Mouse (Mus musculus) left cerebral cortex, adult 8-10 months (tissue): Measurements from ENCODE around the gene Pcp4l1. TPM values are rescaled to one million over a fixed set of nuclear protein-coding genes. Genes with fewer than 3 reads are reported as not detected.
"Not testable (repeated sequence)": the region's sequence is repeated elsewhere in the genome, so short reads cannot be mapped to it uniquely, and the experiment has no call there.

Experiments
- DNase-seq, 2 experiments: peaks; one replicate each; pipeline ENCODE4 v3.0.0; 2022; ENCODE audit warnings: low spot score in 2 of 2
- total RNA-seq, 4 experiments: library from RNA; stranded (reverse); gene quantifications; 2 replicates each; pipeline ENCODE4 v1.2.4; 2022

The Pcp4l1 gene
- 100 to 1,000 TPM; 165 to 185 (median 176) TPM for total RNA-seq

DNA sequence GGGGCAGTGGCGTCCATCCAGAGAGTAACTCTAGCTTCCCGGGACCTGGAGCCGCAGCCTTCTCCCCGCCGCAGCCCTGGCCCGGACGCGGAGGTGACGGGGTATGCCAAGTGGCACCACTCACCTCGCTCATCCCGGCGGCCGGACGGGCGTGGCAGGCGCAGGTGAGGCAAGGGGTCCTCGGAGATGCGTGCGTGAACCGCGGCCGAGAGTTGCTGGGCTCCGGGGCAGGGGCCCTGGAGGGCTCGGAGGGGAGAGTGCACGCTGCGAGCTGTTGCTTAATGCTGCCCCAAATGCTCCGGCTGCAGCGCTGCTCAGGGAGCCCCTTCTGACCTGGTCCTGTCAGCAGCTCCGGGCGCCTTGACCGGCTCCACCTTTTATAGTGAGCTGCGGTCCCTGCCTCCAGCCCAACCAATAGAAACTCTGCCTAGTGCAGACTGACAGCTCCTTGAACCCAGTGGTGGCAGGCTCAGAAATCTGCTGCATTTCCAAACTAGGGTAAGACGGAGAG, at the start of gene Pcp4l1:
Gene Pcp4l1 (minus strand): TSS at position 382 of the 511 bp plus-strand sequence.
- DNase-seq: peak in 1 of 2 experiments; percentile 56

DNA sequence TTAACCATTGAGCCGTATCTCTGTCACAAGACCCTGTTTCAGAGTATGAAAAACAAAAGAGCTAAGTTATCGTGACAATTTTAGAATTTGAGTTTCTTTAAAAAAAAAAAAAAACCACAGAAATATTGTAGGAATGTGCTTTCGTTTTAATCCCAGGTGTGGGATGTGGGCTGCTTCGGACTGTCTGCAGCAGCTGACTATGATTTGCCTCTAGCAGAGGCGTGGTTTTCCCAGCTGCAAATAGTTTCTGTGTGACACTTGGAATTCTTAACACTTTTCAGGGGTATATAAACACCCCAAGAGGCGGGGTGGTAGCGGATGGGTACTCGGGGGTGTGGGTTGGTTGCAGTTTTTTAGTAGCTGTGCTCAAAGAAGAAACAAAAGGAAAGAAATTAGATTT, 49.3 kb upstream of the Pcp4l1 start:
- DNase-seq: no peak

DNA sequence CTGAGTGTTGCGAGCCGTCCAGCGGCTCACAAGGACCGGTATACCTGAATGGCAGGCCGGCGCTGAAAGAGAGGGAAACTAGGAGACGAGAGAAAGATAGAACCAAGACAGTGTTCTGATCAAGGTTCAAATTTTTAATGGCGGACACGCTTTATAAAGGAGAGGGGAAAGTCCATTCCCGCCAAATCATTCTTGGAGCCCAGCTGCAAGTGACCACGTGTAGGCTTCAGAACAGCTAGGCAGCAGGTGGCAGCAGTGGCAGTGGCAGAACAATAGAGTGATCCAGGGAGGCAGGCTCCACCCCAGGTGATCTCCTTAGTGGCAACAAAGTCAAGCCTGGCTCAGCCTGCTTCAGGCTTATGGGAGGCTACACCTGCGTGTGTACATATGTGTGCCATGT, 45.9 kb upstream of the Pcp4l1 start:
- DNase-seq: not testable (repeated sequence)

DNA sequence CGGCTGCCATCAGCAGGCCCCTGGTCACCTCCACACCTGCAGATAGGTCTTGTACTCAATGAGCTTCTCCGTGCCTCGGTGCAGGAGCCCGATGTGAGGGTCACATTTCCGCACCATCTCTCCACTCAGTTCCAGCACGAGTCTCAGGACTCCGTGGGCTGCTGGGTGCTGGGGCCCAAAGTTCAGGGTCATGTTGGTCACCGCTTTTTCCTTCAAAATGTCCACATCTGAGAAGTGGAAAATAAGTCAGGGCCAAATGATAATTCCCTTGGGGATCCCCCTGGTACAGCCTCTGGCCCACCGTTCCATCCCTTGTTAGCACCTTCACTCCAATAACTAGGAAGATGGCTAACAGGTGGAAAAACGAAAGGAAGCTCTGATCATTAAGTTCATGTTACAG, 44.8 kb upstream of the Pcp4l1 start:
- DNase-seq: no peak

DNA sequence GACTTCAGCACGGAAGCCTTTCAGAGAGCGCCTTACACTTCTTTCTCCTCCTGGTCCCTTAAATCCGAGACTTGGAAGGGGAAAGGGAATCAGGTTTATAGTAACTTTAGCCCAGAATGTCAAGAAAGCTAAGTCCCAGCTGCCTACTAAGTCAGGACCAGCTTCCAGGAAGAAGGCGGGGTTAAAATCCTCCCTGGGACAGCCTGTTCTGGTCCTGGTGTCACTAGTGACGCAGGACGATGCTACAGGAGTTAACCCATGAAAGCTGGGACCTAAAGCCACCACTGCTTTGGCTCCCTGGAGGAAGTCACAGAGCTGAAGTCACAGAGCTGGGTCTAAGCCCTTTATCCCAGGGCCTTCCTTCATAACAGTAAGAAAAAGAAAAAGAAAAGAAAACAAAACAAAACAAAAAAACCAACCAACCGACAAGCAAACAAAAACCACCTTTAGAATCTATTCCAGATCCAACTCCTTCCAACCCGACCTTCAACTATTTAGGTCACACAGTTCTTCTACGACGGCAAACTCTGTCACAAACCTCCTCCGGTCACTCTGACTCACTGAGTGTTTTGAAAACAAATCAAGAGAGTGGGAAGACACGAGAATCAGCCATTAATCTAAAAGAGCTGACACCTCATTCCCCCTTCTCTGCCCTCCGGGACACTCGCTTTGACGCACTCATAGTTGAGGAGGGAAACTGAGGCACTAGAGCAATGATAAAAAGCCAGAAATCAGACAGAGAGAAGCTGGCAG, 44.1 kb upstream of the Pcp4l1 start:
- no peak for DNase-seq

DNA sequence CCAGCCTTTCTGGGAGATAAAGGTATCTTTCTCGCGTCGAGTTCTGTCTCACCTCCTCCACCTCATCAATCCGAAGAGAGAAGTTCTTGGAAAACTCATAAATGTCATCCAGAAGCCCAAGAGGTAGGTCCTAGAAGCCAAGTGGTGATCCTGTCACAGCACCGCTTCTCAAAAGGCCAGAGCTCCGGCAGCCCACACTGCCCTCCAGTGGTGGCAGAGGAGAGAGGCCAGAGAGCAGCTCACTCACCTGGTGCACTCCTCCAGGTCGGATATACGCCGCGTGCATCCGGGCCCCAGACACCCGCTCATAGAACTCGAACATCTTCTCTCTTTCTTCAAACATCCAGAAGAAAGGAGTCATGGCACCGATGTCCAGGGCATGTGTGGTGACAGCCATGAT, 42.4 kb upstream of the Pcp4l1 start:
- DNase-seq: no peak

DNA sequence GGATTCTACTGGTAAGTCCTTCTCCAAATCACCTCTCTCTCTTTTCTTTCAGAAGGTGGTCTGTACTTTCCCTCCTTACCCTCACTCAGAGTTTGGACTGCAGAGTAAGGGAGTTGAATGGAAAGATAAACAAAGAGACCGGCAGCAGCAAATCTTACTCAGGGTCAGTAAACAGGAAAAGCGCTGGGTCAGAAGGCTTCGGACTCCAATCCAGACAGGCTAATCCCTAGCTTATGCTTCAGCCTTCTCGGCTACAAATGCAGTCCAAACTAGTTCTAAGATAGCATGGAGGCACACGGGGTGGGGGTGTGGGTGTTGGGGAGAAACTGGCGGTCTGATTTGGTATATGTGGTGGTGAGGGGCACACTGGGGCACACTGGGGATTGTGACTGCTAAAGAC, 41.4 kb upstream of the Pcp4l1 start:
- no peak for DNase-seq

DNA sequence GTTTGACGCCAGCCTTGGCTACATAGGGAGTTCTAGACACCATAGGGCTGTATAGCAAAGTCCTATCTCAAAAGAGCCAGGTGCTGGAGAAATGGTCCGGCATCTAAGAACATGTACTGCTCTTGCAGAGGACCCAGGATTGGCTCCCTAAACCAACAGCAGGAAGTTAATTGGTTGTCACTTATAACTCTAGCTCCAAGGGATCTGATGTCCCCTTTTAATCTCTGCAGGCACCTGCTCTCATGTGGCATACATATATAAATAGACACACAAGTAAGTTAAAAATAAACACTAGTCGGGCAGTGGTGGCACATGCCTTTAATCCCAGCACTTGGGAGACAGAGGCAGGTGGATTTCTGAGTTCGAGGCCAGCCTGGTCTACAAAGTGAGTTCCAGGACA, 39.7 kb upstream of the Pcp4l1 start:
- no peak for DNase-seq

DNA sequence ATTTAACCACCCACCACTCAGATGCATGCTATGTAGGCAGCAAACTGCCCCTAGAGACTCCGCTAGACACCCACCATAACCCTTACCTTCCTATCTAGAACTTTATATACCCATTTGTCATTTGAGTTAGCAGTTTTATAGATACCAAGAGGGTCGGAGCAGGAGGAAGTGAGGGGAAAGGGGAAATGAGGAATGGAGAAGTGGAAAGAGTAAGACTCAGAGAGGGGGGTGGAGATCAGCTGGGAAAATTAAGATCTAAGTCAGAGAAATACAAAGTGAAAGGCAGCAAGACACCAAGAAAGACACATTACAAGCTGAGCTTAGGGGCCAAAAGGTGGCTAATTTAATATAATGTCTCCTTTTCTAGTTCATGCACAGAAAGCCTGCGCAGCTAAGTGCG, 38.5 kb upstream of the Pcp4l1 start:
- DNase-seq: no peak

DNA sequence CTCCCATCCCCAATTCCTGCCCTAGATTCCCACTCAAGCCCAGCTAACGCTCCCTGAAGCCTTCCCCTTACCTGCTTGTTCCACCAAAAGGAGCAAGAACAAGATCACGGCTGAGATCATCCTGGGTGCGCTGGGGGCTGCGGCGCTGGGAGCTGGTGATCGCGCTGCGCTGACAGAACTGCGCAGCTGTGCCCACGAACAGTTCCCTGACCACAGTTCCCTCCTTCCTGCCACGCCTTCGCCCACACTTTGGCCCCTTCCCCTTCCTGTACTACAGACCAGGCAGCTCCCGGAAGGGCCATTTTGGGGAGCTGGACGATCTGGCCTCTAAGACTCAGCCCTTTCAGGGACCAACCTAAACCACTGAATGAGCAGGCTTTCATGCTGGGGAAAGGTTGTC, 38.1 kb upstream of the Pcp4l1 start, which contains the start of gene Fcer1g:
Gene Fcer1g (minus strand): TSS at position 240 of the 400 bp plus-strand sequence.
- no peak for DNase-seq

DNA sequence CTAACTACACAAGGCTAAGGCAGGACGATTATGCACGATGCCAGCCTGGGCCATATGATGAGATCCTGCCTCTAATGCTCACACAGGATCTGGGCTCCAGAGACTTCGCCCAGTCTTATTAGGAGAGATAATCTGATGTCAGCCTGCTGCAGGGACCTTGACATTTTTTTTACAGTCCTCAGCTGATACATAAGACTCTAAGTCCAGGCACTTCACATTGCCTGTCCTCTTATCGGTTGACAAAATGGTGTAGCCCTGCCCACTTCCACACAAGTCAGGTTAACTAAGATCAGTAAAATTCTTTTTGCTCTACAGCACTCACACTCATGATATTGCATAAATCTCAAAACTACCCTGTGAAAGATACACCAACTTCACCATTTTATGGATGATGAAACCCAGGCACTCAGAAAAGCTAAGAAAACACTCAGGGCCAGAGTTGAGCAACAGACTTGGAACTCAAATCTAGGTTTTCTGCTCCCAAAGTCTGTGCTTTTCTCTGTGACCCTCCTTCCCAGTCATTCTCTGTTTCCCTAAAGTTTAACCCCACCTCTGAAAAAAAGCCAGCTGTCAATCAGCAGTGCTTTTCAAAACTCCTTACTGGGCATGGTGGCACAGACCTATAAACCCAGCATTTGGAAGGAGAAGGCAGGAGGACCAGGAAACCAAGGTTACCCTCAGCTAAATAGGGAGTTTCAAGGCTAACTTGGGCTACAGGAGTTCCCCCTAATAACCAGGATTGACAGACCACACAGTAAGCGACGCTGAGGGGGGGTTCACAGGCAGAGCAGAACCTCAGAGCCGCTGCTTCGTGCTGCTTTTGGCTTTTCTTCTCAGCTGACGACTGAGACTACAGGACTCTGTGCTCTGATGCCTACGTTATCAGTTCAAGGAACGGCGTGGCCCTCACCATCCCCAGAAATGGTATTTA, 37.0 kb upstream of the Pcp4l1 start:
- no peak for DNase-seq

DNA sequence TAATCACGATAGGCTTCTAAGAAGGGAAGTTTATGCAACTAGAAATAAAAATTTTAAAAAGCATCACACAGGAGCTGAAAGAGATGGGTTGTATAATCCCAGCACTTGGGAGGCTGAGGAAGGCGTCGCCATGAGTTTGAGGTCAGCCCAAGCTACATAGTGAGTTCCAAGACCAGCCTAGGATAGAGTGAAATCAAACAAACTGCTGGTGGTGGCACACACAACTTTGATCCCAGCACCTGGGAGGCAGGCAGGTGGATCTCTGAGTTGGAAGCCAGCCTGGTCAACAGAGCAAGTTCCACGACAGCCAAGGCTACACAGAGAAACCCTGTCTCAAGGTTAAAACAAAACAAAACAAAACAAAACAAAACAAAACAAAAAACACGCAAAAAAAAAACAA, 36.3 kb upstream of the Pcp4l1 start:
- DNase-seq: no peak

DNA sequence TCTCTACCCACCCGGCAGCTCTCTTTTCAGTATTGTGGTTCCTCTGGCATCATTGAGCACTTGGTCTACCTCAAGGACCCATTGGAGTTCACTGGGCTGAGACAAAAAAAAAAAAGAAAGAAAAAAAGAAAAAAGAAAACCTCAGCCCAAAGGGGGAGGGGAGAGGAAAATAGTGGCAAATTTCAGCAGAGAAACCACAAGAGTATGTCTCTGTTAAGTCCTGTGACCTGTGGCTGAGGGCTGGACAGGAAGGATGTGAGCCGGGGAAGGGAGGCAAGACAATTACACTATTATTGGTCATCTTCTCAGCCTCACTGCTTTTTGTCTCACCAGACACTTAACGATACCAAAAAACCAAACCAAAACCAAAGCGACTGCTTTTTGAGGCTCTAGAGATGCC, 35.8 kb upstream of the Pcp4l1 start:
- no peak for DNase-seq

DNA sequence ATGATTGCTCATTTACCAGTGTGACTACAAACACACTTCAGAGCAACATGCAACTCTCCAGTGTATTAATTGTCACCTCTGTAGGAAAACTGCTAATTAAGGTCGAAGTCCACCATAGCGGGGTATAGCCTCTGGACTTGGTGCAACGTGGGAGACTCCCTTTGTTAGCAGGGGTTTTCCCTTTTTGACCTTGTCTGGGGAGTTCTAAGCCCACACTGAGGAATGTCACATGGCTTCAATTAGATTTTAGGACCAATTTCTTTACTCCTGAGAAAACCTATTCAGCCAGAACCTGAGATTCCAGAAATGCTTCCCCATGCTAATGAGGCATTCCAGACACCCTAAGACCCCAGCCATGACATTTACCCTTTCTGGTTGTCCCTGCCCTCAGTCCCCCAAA, 34.1 kb upstream of the Pcp4l1 start:
- no peak for DNase-seq

DNA sequence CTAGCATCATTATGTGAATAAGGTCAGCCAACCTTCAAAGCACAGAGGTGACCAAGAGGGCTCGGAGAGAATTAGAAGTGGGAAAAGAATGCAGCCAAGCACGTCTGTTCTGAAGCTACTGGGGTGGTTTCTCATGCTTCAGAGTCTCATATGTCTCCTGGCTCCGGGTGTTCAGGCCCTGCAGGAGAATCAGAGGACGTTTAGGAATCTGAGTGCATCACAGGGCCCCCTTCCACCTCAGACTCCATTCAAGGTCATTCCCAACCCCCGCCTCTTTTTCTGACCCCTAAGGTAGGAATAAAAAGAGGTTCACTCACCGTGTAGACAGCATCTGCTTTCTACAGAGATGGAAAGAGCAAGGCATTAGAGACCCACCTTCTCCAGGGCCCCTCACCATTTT, 33.7 kb upstream of the Pcp4l1 start:
- no peak for DNase-seq

DNA sequence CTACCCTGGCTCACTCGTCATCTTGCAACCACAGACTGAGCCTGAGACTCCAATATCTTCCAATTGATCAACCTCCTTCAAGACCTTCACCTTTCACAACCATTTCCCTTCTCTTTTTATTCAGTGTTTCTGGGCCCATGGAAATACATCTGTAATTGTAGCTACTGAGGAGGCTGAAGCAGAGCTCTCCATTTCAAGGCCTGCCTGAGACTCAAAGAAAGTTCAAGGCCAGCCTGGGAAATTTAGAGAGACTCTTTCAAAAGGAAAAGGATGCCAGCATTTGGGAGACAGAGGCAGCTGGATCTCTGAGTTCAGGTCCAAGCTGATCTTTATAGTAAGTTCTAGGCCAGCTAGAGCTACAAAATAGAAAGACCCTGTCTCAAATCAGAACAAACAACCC, 31.8 kb upstream of the Pcp4l1 start:
- no peak for DNase-seq

DNA sequence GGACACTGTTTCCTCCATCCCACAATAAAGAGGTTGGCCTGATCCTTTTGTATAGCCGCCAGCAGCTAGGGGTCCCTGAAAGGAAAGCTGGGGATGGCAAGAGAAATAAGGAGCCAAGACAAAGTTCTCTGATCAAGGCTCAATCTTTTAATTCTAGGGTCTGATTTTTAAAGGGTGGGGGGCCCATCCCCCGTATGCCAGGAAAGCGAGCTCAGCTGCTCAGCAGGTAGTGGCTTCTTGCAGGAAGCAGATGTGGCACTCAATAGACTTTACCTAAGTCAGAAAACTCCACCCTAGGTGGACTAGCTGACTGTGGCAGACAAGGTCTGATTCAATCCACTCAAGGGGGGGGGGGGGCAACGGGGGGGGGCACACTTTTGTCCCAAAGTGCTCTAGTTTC, 30.7 kb upstream of the Pcp4l1 start:
- DNase-seq: no peak

DNA sequence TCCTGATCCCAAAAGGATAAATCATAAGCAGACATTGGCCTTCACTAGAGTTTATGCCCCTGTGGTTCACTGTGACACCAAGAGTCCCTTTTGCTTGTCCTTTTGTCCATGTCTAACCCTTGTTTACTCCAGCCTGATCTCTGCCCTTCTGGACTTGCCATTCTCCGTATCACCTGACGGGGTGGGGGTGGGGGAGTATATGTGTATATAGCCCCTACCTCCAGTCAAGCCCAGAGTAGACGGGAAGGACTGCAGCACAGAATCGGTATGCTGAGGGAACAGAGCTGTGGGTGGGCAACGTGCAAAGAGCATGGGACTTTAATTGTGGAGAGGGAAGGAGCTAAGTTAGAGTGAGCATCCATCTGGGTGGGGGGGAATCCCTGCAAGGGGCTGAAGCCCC, 28.8 kb upstream of the Pcp4l1 start, which contains the start of gene Apoa2:
Gene Apoa2 (plus strand): TSS at position 198 of the 400 bp plus-strand sequence.
- DNase-seq: no peak

DNA sequence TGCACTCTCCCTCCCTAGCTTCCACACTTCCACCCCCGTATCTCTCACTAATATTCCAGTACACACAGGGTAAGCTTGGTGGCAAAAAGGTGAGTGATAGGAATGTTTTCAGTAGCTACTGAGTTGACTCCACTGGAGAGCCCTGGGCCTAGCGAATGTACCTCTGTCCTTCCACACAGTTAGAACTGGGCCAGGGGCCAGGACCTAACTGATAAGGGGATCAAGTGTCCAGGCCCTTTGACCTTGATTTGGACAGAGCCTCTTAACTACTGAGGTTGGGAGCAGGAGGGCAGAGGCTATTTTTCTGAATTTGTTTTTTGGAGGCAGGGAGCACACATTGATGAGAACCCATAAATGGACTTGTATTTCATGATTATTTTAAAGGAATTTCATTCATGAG, 27.7 kb upstream of the Pcp4l1 start:
- DNase-seq: no peak

DNA sequence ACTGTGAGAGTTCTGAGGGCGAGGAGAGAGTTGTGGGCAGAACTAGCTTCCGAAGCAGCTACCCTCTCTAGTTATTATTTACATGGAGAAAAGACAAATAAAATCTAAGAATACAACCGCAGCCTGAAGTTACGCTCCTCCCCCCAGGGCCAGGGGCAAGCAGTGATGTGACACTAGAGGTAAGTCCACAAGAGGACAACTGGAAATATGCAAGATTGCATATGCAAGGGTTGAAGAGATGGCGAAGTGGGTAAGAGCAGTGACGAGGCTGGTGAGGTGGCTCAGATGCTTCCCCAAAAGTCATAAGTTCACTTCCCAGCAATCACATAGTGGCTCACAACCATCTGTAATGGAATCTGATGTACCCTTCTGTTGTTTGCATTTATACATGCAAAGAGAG, 27.1 kb upstream of the Pcp4l1 start:
- DNase-seq: no peak

DNA sequence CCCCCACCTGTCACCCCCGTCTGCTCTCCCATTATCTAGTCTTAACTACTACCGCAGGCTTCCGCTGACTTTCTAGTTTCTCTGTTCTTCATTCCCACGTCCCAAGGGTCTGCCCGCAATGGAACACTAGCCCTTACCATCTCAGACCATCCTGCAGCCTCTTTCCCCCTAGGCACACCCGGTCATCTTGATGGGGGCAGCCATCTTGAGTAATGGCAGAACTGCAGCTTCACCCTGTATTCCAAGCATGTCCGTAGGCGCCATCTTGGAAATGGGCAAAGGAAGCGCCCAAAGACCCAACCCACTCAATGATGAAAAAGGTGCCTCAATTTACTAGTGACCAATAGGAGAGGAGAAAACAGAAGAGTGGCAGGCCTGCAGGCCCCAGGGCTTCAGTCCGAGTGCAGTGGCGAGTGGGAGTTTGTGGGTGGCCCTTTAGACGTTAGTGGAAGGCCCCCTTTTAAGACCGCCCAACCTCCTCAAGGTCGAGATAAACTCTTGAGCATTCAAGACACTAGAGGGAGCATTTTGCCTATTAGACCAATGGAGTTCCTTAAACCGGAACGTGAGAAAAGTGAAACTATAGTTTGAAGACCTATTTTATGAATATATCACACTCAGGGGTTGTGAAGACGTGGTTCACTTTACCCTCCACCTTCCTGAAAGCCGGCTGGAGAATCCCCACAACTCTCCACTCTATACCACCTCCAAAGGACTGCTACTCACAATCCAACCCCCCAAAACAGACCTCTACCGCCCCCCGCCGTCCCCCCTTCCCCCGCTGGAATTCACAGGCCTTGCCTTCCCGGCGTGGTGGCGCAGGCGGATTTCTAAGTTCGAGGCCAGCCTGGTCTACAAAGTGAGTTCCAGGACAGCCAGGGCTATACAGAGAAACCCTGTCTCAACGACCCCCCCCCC, 26.4 kb upstream of the Pcp4l1 start, which contains the start of gene Tomm40l:
Gene Tomm40l (minus strand): TSS at position 277 of the 918 bp plus-strand sequence.
- DNase-seq: peak; percentile 84 to 99
